Mouse (Mus musculus) erythroblast, embryonic 14.5 days (primary cell): ENCODE data around the gene Hmcn2.

ENCODE experiments used
- GATA1 ChIP-seq: IDR thresholded peaks from 2 replicates; pipeline ENCODE4 v1.6.1; 2012; ENCODE audit warnings: low read length, inconsistent platforms, mixed read lengths
- TAL1 ChIP-seq: IDR thresholded peaks from 3 replicates; pipeline ENCODE4 v1.6.1; 2012; ENCODE audit warnings: low read length, inconsistent platforms, mixed read lengths

DNA sequence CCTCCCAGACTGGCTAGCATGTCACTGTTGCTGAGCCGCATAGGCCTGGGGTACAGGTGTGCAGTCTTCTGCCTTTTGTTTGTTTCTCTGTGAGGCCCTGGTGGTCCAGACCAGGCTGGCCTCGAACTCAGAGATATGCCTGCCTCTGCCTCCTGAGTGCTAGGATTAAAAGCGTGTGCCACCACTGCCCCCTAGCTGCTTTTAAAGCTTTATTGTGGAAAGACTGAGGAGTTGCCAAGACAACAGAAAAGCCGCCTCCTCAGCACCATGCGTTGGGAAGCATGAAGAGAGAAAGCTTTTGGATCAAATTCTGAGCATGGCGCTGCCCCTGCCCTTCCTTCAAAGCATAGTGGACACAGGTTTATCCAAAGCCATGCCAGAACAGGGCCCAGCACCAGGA lies 194.6 kb downstream of the Hmcn2 start:
- TF ChIP-seq GATA1 (no peak), TAL1 (no peak)
